Mouse (Mus musculus): ENCODE data around the gene Angpt4. TPM values are rescaled to one million over a fixed set of nuclear protein-coding genes. Genes with fewer than 3 reads are reported as not detected.
A peak's percentile ranks its signal among the peaks of the same experiment; 100 is the strongest.

The Angpt4 gene
- polyA plus RNA-seq, 1 experiment from 2014 or later, result 0.28 TPM

DNA sequence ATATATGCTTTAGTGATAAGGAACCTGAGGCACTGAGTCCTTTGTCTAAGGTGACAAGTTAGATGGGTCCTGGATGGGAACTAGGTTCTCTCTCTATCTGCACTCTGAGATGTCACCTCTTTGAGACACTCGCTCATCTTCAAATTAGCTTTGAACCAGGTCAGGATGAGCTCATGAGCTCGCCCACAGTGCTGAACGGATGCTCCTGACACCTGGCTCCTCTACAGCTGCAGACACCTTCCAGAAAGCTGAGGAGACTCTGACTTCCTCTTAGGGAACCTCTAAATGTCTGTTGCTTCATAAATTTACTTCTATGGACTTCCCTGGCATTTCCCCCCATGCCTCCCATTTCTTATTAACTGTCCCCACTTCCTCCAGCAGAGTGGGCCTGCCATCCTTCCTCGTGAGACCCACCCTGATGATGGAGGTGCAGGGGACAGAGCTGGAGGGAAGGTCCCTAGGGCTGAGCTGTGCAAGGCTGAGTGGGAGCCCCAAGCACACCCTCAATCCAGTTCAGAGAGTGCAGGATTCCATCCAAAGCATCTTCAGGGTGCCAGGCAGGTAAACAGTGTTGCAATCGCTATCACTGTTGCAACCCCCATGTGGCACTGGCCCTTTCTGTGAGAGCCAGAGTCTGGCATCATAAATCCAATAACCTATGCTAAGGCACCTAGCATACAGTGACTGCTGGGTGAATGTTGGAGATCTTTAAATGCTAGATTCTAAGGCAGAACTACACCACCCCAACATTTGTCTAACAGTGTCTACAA, 28.8 kb downstream of the Angpt4 start:
- no peaks in the 10 kb centered on the region for H3K36me3 ChIP-seq
- no peak overlapping the region for H3K27ac ChIP-seq
- H3K4me2 ChIP-seq, result no peak overlapping the region
- whole genome bisulfite sequencing, result 74% methylated on average over 5 of the region's 5 CpGs
- peaks cover 11% of the 10 kb centered on the region for H3K4me1 ChIP-seq
- H3K9ac ChIP-seq, result no peak overlapping the region
- H3K4me3 ChIP-seq, result no peak overlapping the region
- H3K27me3 ChIP-seq, result peaks cover 6% of the 10 kb centered on the region; the same call in 1 of the 2 replicates
- ATAC-seq (ENCODE audit: insufficient number of reproducible peaks, insufficient read depth, low FRiP score, low TSS enrichment, low read depth), result no peak
- H3K9me3 ChIP-seq, result no peaks in the 10 kb centered on the region

DNA sequence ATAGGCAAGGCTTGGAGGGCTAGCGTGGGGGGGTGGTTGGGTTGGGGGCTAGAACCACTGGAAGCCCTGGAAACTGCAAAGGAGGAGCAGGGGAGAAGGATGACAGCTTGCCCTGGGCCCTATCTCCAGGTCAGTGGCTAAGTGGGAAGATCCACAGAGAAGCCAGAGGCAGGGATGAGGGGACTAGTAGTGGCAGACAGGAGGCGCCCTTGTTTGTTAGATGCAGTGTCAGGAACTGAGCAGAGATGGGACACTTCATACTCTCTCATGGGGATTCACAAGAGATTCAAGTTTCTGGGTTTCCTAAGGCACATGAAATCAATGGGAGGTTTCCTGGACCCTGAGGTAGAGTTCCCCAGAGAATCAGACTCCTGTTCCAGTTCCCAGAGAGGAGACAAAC, 30.3 kb downstream of the Angpt4 start:
- 28% methylated on average over 2 of the region's 2 CpGs for WGBS
- Histone ChIP-seq H3K9ac (no peak overlapping the region), H3K4me3 (no peak overlapping the region), H3K27me3 (peaks cover 6% of the 10 kb centered on the region; the same call in 1 of the 2 replicates), H3K9me3 (no peaks in the 10 kb centered on the region), H3K36me3 (no peaks in the 10 kb centered on the region), H3K27ac (no peak overlapping the region), H3K4me2 (no peak overlapping the region), H3K4me1 (peaks cover 11% of the 10 kb centered on the region)
- ATAC-seq (ENCODE audit: insufficient number of reproducible peaks, insufficient read depth, low FRiP score, low TSS enrichment, low read depth), result no peak

DNA sequence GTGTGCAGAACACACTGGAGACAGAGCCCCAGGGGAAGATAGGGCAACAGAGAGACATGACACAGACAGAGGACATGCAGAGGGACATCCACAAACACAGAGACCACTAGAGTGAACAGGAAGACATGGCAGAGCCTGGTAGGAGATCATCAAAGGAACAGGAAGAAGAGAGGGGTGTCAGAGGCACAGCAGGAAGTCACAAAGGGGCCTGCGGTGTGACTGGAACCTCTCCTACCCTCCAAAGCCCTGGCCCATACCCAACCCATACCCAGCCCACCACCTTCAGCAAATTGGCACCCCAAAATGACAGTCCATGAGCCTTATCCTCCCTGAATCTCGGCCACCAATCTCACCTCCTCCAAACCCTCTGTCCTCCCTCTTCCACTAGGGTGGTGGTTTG, 33.1 kb downstream of the Angpt4 start:
- Histone ChIP-seq H3K4me1 (no peaks in the 10 kb centered on the region), H3K36me3 (no peaks in the 10 kb centered on the region), H3K27me3 (peaks cover 6% of the 10 kb centered on the region; the same call in 1 of the 2 replicates), H3K4me3 (no peak overlapping the region), H3K27ac (no peak overlapping the region), H3K4me2 (no peak overlapping the region), H3K9me3 (no peaks in the 10 kb centered on the region), H3K9ac (no peak overlapping the region)
- WGBS, result 69% methylated on average over 2 of the region's 2 CpGs
- ATAC-seq (ENCODE audit: insufficient number of reproducible peaks, insufficient read depth, low FRiP score, low TSS enrichment, low read depth), result no peak

DNA sequence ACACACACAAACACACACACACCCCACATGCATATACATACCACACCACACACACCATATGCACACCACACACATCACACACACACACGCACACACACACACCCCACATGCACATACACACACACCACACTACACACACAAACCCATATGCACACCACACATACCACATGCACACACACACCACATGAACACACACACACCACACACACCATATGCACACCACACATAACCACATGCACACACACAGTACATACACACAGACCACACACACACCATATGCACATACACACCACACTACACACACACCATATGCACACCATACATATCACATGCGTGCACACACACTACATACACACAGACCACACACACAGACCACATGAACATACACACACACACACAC, 36.6 kb downstream of the Angpt4 start:
- H3K27ac ChIP-seq, result no peak overlapping the region
- WGBS, result 91% methylated on average over 2 of the region's 2 CpGs
- no peak for ATAC-seq (ENCODE audit: insufficient number of reproducible peaks, insufficient read depth, low FRiP score, low TSS enrichment, low read depth)
- H3K27me3 ChIP-seq, result peaks cover 4% of the 10 kb centered on the region; the same call in 1 of the 2 replicates
- no peak overlapping the region for H3K4me3 ChIP-seq
- no peak overlapping the region for H3K4me2 ChIP-seq
- H3K36me3 ChIP-seq, result no peaks in the 10 kb centered on the region
- no peak overlapping the region for H3K9ac ChIP-seq
- no peaks in the 10 kb centered on the region for H3K4me1 ChIP-seq
- H3K9me3 ChIP-seq, result no peaks in the 10 kb centered on the region

DNA sequence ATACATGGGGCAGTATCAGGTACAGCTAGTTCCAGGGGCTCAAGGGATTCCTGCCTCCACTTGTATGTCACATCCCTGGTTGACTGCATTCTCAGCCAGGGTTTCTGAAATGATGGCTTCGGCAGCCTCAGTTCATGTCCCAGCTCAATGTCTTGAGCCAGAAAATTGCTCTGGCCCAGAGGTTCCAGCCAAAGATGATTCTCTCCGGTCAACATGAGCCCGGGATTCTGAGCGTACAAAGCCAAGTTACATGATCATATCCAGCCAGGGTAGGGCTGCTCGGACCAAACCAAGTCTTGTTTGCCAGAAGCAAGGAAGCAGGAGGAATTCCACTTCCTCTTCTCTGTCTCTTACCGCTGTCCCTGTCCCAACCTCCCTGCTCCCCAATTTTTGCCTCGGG, 37.3 kb downstream of the Angpt4 start:
- Histone ChIP-seq H3K9ac (no peak overlapping the region), H3K36me3 (no peaks in the 10 kb centered on the region), H3K4me3 (no peak overlapping the region), H3K4me2 (no peak overlapping the region), H3K4me1 (no peaks in the 10 kb centered on the region), H3K27me3 (peaks cover 4% of the 10 kb centered on the region; the same call in 1 of the 2 replicates), H3K9me3 (no peaks in the 10 kb centered on the region), H3K27ac (no peak overlapping the region)
- WGBS, result 77% methylated on average over 7 of the region's 7 CpGs
- no peak for ATAC-seq (ENCODE audit: insufficient number of reproducible peaks, insufficient read depth, low FRiP score, low TSS enrichment, low read depth)

DNA sequence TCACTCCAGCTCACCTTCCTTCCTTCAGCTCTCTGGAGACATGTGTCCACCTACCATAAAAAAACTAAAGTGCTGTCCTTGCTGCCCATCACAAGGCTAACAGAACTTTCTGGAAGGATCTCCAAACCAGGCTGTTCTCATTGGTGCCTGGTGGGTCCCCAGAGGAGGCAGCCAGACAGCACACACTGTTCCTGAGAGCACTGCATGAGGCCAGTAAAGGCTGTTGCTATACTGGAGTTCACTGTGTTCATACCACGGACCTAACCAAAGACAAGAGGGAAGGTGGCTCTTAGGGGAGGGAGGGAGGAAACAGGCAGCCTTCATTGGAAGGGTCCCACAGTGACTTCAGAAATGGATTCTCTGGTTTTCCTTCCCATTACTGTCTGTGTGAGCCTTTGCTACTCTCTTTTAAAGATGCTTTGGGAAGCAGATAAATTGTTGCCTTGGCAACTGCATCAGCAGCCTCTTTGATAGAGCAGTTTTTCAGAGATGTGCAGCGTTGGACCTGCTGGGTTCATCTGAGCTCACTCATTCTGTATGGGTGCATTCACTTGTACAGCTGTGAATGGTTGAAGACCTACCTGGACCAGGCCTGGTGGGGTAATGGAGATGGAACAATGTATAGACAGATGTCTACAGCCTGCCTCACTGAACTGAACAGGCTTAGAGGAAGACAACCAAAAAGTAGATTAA, 38.2 kb downstream of the Angpt4 start:
- ATAC-seq (ENCODE audit: insufficient number of reproducible peaks, insufficient read depth, low FRiP score, low TSS enrichment, low read depth), result no peak

DNA sequence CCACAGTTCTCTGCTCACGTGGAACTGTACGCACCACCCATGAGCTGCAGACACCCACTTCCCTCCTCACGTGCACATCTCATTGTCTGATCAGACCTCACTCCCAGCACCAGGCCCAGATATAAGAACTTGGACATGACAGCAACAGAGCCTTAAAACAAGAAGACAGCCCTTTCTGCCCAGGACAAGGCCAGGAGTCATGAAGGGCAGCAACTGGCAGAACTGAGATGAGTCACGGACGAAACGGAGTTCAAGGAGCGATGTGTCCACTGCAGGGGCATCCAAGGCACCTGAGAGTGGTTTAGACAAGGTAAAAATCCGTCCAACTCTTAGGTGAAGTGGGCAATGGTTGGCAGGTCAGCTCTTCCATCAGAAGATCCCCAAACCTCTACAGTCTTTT, 42.7 kb downstream of the Angpt4 start:
- Histone ChIP-seq H3K9me3 (no peaks in the 10 kb centered on the region), H3K4me3 (no peak overlapping the region), H3K36me3 (no peaks in the 10 kb centered on the region), H3K27me3 (no peaks in the 10 kb centered on the region), H3K27ac (no peak overlapping the region), H3K9ac (no peak overlapping the region), H3K4me2 (no peak overlapping the region), H3K4me1 (no peaks in the 10 kb centered on the region)
- ATAC-seq (ENCODE audit: insufficient number of reproducible peaks, insufficient read depth, low FRiP score, low TSS enrichment, low read depth), result no peak
- 85% methylated on average over 8 of the region's 8 CpGs for WGBS

More for the DNA sequence above, 38.2 kb downstream of the Angpt4 start:
- Histone ChIP-seq H3K9me3 (no peaks in the 10 kb centered on the region), H3K9ac (no peak overlapping the region), H3K4me3 (no peak overlapping the region), H3K4me2 (no peak overlapping the region), H3K36me3 (no peaks in the 10 kb centered on the region), H3K27ac (no peak overlapping the region), H3K4me1 (no peaks in the 10 kb centered on the region), H3K27me3 (peaks cover 4% of the 10 kb centered on the region; the same call in 1 of the 2 replicates)
- WGBS, result 74% methylated on average over 2 of the region's 2 CpGs

DNA sequence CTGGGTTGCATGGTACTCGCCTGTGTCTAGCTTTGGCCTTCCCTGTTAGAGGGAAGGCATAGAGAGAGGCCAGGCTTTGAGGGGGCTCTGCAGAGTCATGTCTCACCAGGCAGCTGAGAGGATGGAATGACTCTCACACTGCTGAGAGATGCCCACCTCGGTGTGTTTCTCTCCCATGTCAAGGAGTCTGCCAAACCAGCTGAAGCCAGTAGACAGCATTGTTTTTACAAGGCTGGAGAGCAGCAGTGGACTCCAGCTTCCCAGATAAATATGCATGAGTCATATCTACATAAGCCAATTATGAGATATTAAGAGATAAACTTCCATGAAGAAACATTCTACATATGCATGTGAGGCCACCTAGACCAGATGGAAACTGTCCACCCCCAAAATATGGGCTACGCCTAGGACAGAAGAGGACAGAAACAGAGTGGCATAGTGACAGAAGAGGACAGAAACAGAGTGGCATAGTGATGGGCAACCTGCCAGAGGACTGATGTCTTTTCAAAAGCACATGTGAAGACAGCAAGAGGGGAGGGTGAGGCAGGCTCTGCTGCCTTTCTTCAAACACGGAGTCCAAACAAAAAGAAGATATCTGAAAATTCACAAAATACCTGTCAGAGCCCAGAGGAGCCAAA, 45.6 kb downstream of the Angpt4 start:
- 75% methylated on average over 4 of the region's 4 CpGs for WGBS
- H3K4me2 ChIP-seq, result no peak overlapping the region

DNA sequence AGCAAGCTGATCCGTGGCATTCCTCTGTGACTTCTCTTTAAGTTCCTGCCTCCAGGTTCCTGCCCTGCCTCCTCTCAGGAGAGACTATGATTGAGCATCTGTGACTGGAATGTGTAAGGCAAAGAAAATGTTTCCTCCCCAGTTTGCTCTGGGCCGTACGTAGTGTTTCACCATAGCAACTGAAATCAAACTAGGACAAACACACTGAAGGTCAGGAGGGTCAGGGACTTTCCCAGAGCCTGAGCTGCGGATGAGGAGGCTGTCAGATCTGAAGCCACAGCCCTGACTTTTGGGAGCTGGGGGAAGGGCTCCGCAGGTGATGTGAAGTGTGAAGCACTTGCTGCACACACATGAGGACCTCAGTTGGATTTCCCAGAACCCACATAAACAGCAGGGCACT, 48.3 kb downstream of the Angpt4 start:
- Histone ChIP-seq H3K9ac (no peak overlapping the region), H3K27ac (no peak overlapping the region), H3K36me3 (no peaks in the 10 kb centered on the region), H3K9me3 (no peaks in the 10 kb centered on the region), H3K4me1 (peaks cover 30% of the 10 kb centered on the region), H3K27me3 (no peaks in the 10 kb centered on the region), H3K4me2 (no peak overlapping the region), H3K4me3 (no peak overlapping the region)
- no peak for ATAC-seq (ENCODE audit: insufficient number of reproducible peaks, insufficient read depth, low FRiP score, low TSS enrichment, low read depth)
- WGBS, result 29% methylated on average over 5 of the region's 5 CpGs

More for the DNA sequence above, 45.6 kb downstream of the Angpt4 start:
- Histone ChIP-seq H3K9me3 (no peaks in the 10 kb centered on the region), H3K27ac (no peak overlapping the region), H3K4me1 (peaks cover 5% of the 10 kb centered on the region), H3K9ac (no peak overlapping the region), H3K36me3 (no peaks in the 10 kb centered on the region), H3K27me3 (no peaks in the 10 kb centered on the region), H3K4me3 (no peak overlapping the region)
- ATAC-seq (ENCODE audit: insufficient number of reproducible peaks, insufficient read depth, low FRiP score, low TSS enrichment, low read depth), result no peak

DNA sequence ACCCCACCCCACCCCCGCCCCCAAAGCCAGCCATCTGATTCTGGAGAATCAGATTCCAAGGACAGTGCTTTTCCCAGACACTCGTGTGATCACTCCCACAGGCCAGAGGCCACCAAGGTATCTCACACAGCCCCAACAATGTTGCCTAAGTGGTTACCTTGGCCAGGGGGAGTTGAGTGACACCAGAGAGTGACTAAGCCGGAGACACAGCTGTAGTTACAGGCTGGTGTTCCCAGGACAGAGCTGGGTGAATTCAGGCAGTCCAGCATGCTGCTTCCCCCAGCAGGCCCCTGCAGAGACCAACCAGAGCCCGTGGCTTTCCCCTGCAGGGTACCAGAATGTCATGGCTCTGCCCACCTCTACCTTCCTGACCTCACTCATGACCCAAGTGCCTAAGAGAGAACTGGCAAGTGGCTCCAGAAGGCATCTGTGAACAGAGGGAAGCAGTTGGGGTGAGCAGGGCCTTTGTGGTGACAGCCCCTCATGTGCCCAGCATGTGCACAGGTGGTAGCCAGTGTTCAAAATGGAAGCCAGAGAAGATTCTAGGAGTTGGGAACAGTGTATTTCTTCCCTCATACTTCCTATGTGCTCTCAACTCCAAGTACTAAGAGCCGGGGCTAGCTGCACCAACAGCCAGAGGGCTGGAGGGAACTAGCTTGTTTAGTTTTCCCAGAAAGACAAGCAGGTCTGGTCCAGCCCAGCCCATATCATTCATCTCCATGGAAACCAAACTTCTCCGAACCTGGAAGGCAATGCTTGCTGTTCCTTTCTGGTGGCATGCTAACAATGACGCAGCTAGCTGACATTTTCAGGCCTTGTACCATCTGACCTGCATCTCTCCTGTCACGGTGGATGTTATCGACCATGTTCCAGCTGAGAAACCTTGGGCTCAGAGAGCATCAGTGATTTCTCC, 50.5 kb downstream of the Angpt4 start:
- peaks cover 34% of the 10 kb centered on the region for H3K4me1 ChIP-seq
- H3K4me3 ChIP-seq, result no peak overlapping the region
- no peak overlapping the region for H3K9ac ChIP-seq
- H3K4me2 ChIP-seq, result no peak overlapping the region
- no peak for ATAC-seq (ENCODE audit: insufficient number of reproducible peaks, insufficient read depth, low FRiP score, low TSS enrichment, low read depth)
- H3K27ac ChIP-seq, result peak overlapping the region; percentile 64; the same call in 1 of the 2 replicates
- H3K9me3 ChIP-seq, result no peaks in the 10 kb centered on the region
- 40% methylated on average over 9 of the region's 9 CpGs for whole genome bisulfite sequencing
- H3K36me3 ChIP-seq, result no peaks in the 10 kb centered on the region
- H3K27me3 ChIP-seq, result no peaks in the 10 kb centered on the region

DNA sequence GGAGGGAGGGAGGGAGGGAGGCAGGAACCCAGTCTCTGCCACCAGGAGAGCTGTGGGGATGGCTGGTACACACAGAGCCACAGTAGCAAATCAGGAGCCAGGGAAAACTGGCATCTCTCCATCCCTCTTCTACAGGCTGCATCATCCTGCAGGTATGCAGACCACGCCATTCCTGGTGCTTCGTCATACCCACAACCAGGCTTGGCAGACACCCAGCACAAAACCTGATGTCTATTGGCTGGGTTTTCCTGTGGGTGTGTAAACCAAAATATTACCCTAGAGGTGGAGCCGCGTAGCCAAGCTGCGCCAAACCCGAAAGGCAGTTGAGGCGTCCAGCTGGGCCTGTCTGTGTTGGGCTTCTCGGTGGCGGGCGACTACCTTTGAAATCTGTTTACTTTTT, 51.5 kb downstream of the Angpt4 start:
- Histone ChIP-seq H3K27ac (peak overlapping the region; percentile 60), H3K4me3 (no peak overlapping the region), H3K4me2 (peak overlapping the region; percentile 11; the same call in 1 of the 2 replicates), H3K27me3 (no peaks in the 10 kb centered on the region), H3K4me1 (peaks cover 38% of the 10 kb centered on the region), H3K36me3 (no peaks in the 10 kb centered on the region), H3K9me3 (no peaks in the 10 kb centered on the region), H3K9ac (no peak overlapping the region)
- ATAC-seq (ENCODE audit: insufficient number of reproducible peaks, insufficient read depth, low FRiP score, low TSS enrichment, low read depth), result peak; percentile 77
- WGBS, result 36% methylated on average over 10 of the region's 10 CpGs

Data from embryonic facial prominence, embryonic 13.5 days (tissue).